Mouse (Mus musculus) lung, embryonic 15.5 days (tissue): Measurements from ENCODE around the gene Zbtb33. TPM values are rescaled to one million over a fixed set of nuclear protein-coding genes. Genes with fewer than 3 reads are reported as not detected.
"Not testable (repeated sequence)": the region's sequence is repeated elsewhere in the genome, so short reads cannot be mapped to it uniquely, and the experiment has no call there.

Source experiments
- ATAC-seq: fragments of 200-750 bp; cut with Nextera tagmentation; 2 replicates; pipeline ENCODE4 v1.8.0; 2017; ENCODE audit warnings: moderate number of reproducible peaks, borderline replicate concordance; ENCODE audit not compliant: low FRiP score, low TSS enrichment; ENCODE audit errors: extremely low read depth
- H3K27ac ChIP-seq: fragments of 300-500 bp; sonication (generic); 2 replicates; pipeline ENCODE4 v1.5.1; 2015; ENCODE audit warnings: moderate library complexity, mild to moderate bottlenecking, inconsistent platforms
- H3K27me3 ChIP-seq: fragments of 300-500 bp; sonication (generic); 2 replicates; pipeline ENCODE4 v1.6.1; 2015; ENCODE audit warnings: inconsistent platforms
- H3K36me3 ChIP-seq: fragments of 300-500 bp; sonication (generic); 2 replicates; pipeline ENCODE4 v1.6.1; 2015; ENCODE audit warnings: inconsistent platforms
- H3K4me1 ChIP-seq: fragments of 300-500 bp; sonication (generic); 2 replicates; pipeline ENCODE4 v1.6.1; 2015; ENCODE audit warnings: inconsistent platforms
- H3K4me2 ChIP-seq: fragments of 300-500 bp; sonication (generic); 2 replicates; pipeline ENCODE4 v1.6.1; 2015; ENCODE audit warnings: inconsistent platforms, mild to moderate bottlenecking, moderate library complexity
- H3K4me3 ChIP-seq: fragments of 300-500 bp; sonication (generic); 2 replicates; pipeline ENCODE4 v1.5.1; 2015; ENCODE audit warnings: mild to moderate bottlenecking, inconsistent platforms
- H3K9ac ChIP-seq: fragments of 300-500 bp; sonication (generic); 2 replicates; pipeline ENCODE4 v1.6.1; 2015; ENCODE audit warnings: inconsistent platforms
- H3K9me3 ChIP-seq: fragments of 300-500 bp; sonication (generic); 2 replicates; pipeline ENCODE4 v1.6.1; 2016; ENCODE audit warnings: inconsistent platforms
- whole genome bisulfite sequencing: fragments of 180-500 bp; shearing (Covaris S2); methylation state at CpG from one replicate; pipeline ENCODE4 v1.1.7; 2015; 5-methylcytosine and 5-hydroxymethylcytosine counted together
- polyA plus RNA-seq: library from polyadenylated mRNA; unstranded; fragments of >200 nt; fragmentation: Nextera tagmentation; extraction: Ambion mirVana; gene quantifications from 2 replicates; pipeline ENCODE4 v1.2.1, GENCODE M21; 2015

The Zbtb33 gene
- polyA plus RNA-seq: 3.7 and 3.9 TPM in 2 replicates

- ATAC-seq: peak; percentile 94
- Histone ChIP-seq H3K9ac (peak within 1 kb of the TSS; percentile 73), H3K27me3 (no peaks in the 10 kb centered on the region)
Measured at GRCm38 (mm10) chrX:38189552-38190457, at the start of gene Zbtb33. Gene Zbtb33, plus strand, starts transcription at chrX:38189793.

DNA sequence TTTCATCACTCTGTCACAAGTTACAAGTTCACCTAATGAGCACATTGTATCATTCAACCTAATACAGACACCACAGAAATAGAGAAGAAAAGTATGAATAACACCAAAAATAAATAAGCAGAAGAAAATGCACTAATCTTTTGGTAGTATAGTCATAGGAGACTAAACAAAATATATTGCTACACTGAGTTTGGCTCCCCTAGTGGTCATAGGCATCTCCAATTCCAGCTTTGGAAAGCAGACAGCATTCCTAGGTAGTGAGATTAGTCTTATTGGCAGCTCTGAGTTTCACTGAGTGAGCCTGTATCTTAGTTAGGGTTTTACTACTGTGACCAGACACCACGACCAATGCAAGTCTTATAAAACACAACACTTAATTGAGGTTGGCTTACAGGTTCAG lies 30.5 kb upstream of the Zbtb33 start:
- Histone ChIP-seq H3K27ac (no peak overlapping the region), H3K4me3 (no peak overlapping the region), H3K9me3 (no peaks in the 10 kb centered on the region), H3K36me3 (no peaks in the 10 kb centered on the region), H3K4me1 (no peaks in the 10 kb centered on the region), H3K9ac (no peak overlapping the region), H3K4me2 (no peak overlapping the region), H3K27me3 (no peaks in the 10 kb centered on the region)
- ATAC-seq: no peak
- 57% methylated on average over 1 of the region's 1 CpGs for WGBS

More at GRCm38 (mm10) chrX:38189552-38190457, at the start of gene Zbtb33:
- Histone ChIP-seq H3K27ac (peak within 1 kb of the TSS; percentile 87), H3K9me3 (no peaks in the 10 kb centered on the region), H3K36me3 (no peaks in the 10 kb centered on the region), H3K4me2 (peak within 1 kb of the TSS; percentile 56), H3K4me3 (peak within 1 kb of the TSS; percentile 67), H3K4me1 (no peaks in the 10 kb centered on the region)
- WGBS: 21% methylated on average over 72 of the region's 72 CpGs

DNA sequence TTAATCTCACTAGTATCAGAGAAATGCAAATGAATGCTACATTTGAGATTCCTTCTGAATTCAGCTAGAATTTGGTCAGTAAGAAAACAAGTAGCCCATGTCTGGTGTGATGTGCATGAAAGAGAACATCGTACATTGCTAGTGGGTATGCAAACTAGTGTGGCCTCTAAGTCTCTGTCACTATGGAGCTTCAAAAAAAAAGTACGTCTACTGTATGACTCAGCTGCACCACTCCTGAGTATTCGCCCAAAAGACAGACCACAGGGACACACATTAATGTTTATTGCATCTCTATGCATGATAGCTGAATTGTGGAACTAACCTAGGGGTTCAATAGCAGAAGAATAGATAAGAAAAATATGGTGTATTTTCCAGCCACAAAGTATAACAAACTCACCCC lies 24.3 kb upstream of the Zbtb33 start:
- 81% methylated on average over 3 of the region's 3 CpGs for WGBS
- Histone ChIP-seq H3K9me3 (no peaks in the 10 kb centered on the region), H3K36me3 (no peaks in the 10 kb centered on the region), H3K4me1 (no peaks in the 10 kb centered on the region), H3K27ac (no peak overlapping the region), H3K4me3 (no peak overlapping the region), H3K4me2 (no peak overlapping the region), H3K9ac (no peak overlapping the region), H3K27me3 (no peaks in the 10 kb centered on the region)
- no peak for ATAC-seq

DNA sequence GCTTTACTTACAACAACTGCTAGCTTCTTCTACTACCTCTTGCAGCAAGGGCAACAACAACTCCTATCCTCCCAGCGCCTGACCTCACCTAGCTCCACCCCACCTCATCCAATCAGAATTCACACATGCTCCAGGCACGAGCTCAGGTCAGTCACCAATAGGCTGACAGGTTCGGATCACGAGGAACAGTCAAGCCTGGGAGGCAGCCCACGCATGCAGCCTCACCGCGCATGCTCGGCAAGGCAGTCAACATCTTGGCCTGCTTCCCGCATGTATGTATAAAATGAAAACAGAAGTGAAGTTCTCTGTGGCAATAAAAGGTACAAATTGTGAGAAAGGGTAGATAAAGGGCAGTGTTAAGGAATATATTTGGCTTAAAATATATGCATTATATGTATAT lies 23.5 kb upstream of the Zbtb33 start:
- no peak overlapping the region for H3K9ac ChIP-seq

DNA sequence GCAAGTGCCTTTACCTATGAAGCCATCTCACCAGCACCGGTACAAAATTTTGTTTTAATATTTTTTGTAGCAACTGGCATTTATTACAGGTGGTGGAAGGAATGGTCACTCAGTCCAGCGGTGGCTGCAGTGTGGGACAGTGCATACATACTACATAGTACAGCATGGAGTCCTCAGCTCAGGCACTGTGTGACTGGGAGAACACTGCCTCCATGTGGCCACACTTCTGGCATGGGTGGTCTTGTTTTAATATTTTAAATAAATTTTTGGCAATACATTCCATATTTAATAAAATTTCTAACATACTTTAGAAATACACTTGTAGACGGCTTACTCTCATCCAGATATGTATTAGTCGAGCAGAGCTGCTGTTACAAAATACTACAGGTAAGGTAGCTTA lies 23.0 kb upstream of the Zbtb33 start:
- no peaks in the 10 kb centered on the region for H3K4me1 ChIP-seq
- no peak overlapping the region for H3K4me2 ChIP-seq
- ATAC-seq: no peak
- no peak overlapping the region for H3K4me3 ChIP-seq
- no peak overlapping the region for H3K9ac ChIP-seq
- no peaks in the 10 kb centered on the region for H3K36me3 ChIP-seq
- H3K9me3 ChIP-seq: no peaks in the 10 kb centered on the region
- H3K27ac ChIP-seq: no peak overlapping the region
- no peaks in the 10 kb centered on the region for H3K27me3 ChIP-seq
- WGBS: 69% methylated on average over 4 of the region's 4 CpGs

More for the DNA sequence above, 23.5 kb upstream of the Zbtb33 start:
- Histone ChIP-seq H3K4me3 (no peak overlapping the region), H3K36me3 (no peaks in the 10 kb centered on the region), H3K4me2 (no peak overlapping the region), H3K27me3 (no peaks in the 10 kb centered on the region), H3K27ac (no peak overlapping the region), H3K4me1 (no peaks in the 10 kb centered on the region), H3K9me3 (no peaks in the 10 kb centered on the region)
- no peak for ATAC-seq
- 76% methylated on average over 9 of the region's 9 CpGs for WGBS

DNA sequence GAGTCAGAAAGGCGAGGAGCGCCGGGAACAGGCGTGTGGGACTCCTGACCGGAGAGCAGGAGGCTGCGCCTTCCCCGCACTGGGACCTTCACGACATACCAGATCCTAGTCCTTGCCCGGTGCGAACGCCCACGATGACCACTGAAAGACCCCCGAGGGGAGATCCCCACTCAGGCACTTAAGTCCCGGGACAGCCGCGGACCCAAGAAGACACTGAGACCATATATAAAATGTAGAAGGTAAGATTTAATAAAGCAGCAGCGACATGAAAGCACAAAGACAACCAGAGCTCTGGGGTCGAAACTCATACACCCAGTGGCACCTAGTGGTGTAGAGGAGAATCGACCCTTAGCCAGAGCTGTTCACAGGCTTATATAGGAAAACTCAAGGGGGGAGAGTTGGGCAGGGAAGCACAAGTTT lies 9.7 kb upstream of the Zbtb33 start:
- WGBS: 25% methylated on average over 19 of the region's 19 CpGs

GRCm38 (mm10) chrX:38180656-38181607 lies 8.7 kb upstream of the Zbtb33 start:
- Histone ChIP-seq H3K4me2 (peak overlapping the region; percentile 78), H3K36me3 (no peaks in the 10 kb centered on the region), H3K4me3 (peak overlapping the region; percentile 45), H3K9me3 (no peaks in the 10 kb centered on the region; the same call in 1 of the 2 replicates), H3K27ac (peak overlapping the region; percentile 63), H3K27me3 (no peaks in the 10 kb centered on the region), H3K9ac (peak overlapping the region; percentile 27), H3K4me1 (no peaks in the 10 kb centered on the region)
- ATAC-seq: peak; percentile 62
- WGBS: 13% methylated on average over 38 of the region's 38 CpGs

More for the DNA sequence above, 9.7 kb upstream of the Zbtb33 start:
- H3K36me3 ChIP-seq, H3K9ac ChIP-seq, H3K9me3 ChIP-seq, H3K27me3 ChIP-seq, H3K27ac ChIP-seq, H3K4me1 ChIP-seq: not testable (repeated sequence)
- Histone ChIP-seq H3K4me2 (peak overlapping the region; percentile 78), H3K4me3 (peak overlapping the region; percentile 29)
- peak; percentile 68; the same call in 1 of the 2 replicates for ATAC-seq

DNA sequence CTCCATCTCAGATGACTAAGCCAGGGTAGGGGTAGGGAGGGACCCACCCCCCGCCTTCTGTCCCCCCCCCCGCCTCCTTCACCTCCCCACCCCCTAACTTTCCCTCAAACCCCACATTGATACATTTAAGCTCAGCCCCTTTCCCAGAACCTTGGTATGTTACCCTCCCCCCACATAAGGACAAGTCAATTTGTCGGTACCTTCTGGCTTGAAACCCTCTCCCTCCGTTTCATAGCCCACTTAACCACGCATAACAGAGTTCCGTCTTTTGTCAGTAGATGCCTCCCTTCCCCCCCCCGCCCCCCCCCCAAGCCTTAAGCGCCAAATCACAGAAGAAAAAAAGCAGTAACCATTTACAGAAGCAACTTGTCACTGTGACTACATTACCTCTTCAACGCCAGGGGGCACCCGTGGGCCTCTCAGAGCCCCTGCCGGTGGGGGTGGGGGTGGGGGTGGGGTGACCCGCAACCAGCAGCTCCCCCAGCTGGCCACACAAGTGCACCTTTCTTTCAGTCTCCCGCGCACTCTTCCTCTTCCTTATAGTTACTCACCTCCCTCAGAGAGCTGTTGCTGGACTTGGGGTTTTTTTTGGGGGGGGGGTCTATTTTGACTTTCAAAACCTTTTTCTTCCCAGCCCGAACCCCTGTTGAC lies 7.9 kb upstream of the Zbtb33 start:
- H3K27me3 ChIP-seq: no peaks in the 10 kb centered on the region
- 13% methylated on average over 9 of the region's 15 CpGs for WGBS
- peak; percentile 74 for ATAC-seq
- H3K9ac ChIP-seq: no peak overlapping the region
- no peak overlapping the region for H3K27ac ChIP-seq
- no peaks in the 10 kb centered on the region; the same call in 1 of the 2 replicates for H3K9me3 ChIP-seq
- no peaks in the 10 kb centered on the region for H3K4me1 ChIP-seq
- H3K4me2 ChIP-seq: peak overlapping the region; percentile 78
- no peaks in the 10 kb centered on the region for H3K36me3 ChIP-seq
- H3K4me3 ChIP-seq: peak overlapping the region; percentile 45

DNA sequence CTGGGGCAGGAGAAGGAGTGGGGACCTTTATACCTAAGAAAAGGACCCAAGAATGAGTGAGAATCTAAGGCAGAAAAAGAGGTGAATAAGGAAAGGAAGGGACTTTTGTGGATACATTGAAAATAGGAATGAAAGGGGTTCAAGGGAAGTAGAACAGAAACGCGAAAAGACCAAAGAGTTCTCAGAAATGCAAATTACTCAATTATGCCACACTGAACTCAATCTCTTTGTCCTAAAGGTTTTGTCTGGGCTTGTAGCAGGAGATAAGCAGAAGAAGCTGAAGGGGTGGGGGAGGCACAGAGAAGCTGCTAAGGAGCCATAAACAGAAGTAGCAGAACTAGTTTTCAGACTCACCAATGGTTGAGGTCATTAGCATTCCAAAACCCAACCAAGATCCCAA lies 4.1 kb upstream of the Zbtb33 start:
- no peak for ATAC-seq
- H3K4me2 ChIP-seq: no peak overlapping the region
- no peak overlapping the region for H3K9ac ChIP-seq
- no peak overlapping the region for H3K27ac ChIP-seq
- no peaks in the 10 kb centered on the region for H3K9me3 ChIP-seq
- no peak overlapping the region for H3K4me3 ChIP-seq
- H3K4me1 ChIP-seq: no peaks in the 10 kb centered on the region
- 36% methylated on average over 2 of the region's 2 CpGs for WGBS
- H3K27me3 ChIP-seq: no peaks in the 10 kb centered on the region
- no peaks in the 10 kb centered on the region for H3K36me3 ChIP-seq

DNA sequence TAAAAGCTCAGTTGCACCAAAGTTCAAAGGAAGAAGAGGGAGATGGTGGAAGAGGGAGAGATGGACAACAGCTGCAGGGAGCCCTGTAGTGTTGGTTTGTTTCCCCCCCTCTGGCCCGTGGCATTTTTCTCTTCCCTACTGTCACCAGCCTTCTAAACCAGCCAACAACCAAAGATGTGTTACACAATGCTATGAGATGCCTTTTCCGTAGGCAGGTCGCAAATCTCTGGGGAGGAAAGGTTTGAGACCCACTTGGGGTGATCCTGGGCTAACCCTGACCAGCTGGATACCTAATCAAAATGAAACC lies 818 bp downstream of the Zbtb33 start:
- Histone ChIP-seq H3K27me3 (no peaks in the 10 kb centered on the region), H3K4me1 (no peaks in the 10 kb centered on the region), H3K4me2 (peak overlapping the region; percentile 56), H3K9me3 (no peaks in the 10 kb centered on the region), H3K36me3 (no peaks in the 10 kb centered on the region), H3K9ac (peak overlapping the region; percentile 73), H3K27ac (peak overlapping the region; percentile 87; the same call in 1 of the 2 replicates), H3K4me3 (peak overlapping the region; percentile 67)
- ATAC-seq: peak; percentile 47; the same call in 1 of the 2 replicates
- 16% methylated on average over 3 of the region's 3 CpGs for WGBS

DNA sequence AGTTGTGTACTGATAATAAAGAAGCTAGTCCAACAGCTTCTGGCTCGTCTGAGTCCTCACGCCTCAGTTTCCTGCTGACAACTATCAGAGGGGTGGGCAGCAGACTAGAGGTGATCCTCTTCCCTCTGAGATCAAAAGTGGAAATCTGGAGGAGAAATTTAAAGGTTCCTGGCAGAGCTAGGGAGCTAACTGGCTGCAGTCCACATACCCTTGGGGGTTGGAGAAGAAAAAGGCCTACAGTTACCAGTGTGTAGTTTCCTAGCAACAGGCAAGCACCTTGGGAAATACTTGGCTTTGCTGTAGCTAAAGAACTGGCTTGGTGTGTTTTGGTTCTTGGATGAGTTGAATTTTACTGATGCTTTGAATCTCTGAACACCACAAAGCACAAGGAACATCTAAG lies 12.2 kb downstream of the Zbtb33 start:
- ATAC-seq: no peak
- Histone ChIP-seq H3K4me1 (no peaks in the 10 kb centered on the region), H3K27me3 (no peaks in the 10 kb centered on the region), H3K9me3 (no peaks in the 10 kb centered on the region), H3K27ac (no peak overlapping the region), H3K36me3 (no peaks in the 10 kb centered on the region), H3K4me2 (no peak overlapping the region), H3K9ac (no peak overlapping the region), H3K4me3 (no peak overlapping the region)
- WGBS: 64% methylated on average over 2 of the region's 2 CpGs
